Mouse (Mus musculus): ENCODE data around the gene Dennd1b.

GRCm38 (mm10) chr1:138919601-138920000 lies 43.6 kb upstream of the Dennd1b start:
- TF ChIP-seq POLR2A (IDR thresholded peaks at IDR 0.05; ENCODE audit: borderline replicate concordance, control insufficient read depth, low read depth, low read length), result no peak
- no peak for TF ChIP-seq CTCF (IDR thresholded peaks at IDR 0.05; ENCODE audit: control insufficient read depth, insufficient read depth, low read length)
